11 mouse cellular contexts compared by ENCODE assay signal in the genomic region with DNA sequence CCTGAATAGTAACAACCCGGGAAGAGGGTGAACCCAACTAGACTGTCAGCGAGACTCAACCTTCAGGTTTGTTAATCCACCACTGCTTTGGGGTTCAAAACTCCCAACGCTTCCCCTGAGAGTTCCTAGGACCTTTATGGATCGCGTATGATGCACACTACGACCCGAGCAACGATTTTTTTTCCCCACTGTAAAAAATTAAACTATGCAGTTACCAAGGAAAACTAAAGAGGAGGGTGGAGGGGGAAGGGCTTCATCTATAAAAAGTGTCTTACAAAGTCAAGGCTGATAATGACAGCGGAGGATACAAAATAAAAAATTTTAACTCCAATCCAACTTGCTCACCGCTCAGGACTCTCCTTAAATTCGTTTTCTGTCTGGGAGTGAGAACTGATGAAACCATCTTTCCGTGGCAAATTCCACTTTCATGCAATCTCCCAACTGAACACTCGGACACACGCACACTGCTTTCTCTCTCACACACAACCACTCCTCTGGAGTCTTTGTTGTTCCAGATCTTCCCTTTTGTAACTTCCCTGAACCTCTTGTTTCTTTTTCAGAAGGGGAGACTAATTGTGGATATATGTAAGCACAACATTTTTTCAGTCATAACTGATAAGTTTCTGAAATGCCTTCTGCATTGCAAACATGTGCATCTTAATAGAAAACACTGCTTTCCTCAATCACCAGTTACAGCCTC. TPM values are rescaled to one million over a fixed set of nuclear protein-coding genes. Genes with fewer than 3 reads are reported as not detected.
A peak's percentile ranks its signal among the peaks of the same experiment; 100 is the strongest.
DNase-seq lines count a peak whose midpoint lies in the region; ATAC-seq lines count a peak whose summit lies in the region.
"Had no signal": no experiment of that assay in that cellular context is flagged by ENCODE, and none has a peak within 500 bp of the region (broad histone marks: within the 10 kb centered on the region; RNA-seq: fewer than 3 reads in every experiment).

No protein-coding gene starts in this region.

- peak overlapping the region; percentile 75 for H3K4me2 ChIP-seq in heart, embryonic 12.5 days
- peak overlapping the region; percentile 63 for H3K4me2 ChIP-seq in hindbrain, embryonic 15.5 days
- peak overlapping the region; percentile 64; the same call in 1 of the 2 replicates for H3K4me2 ChIP-seq in midbrain, embryonic 16.5 days (ENCODE audit: low read length)

- no peak overlapping the region for H3K27ac ChIP-seq in heart, embryonic 12.5 days (ENCODE audit: poor library complexity, severe bottlenecking)
- H3K27ac ChIP-seq in embryonic facial prominence, embryonic 10.5 days (replicated peaks) = peak overlapping the region; percentile 68
- no peak overlapping the region for H3K27ac ChIP-seq in hindbrain, embryonic 15.5 days (replicated peaks)
- H3K27ac ChIP-seq in midbrain, embryonic 16.5 days (ENCODE audit: low read length) = no peak overlapping the region

- 3% methylated on average over 14 of the region's 14 CpGs for WGBS in heart, embryonic 12.5 days
- 1% methylated on average over 14 of the region's 14 CpGs for WGBS in embryonic facial prominence, embryonic 10.5 days
- 2% methylated on average over 14 of the region's 14 CpGs for WGBS in hindbrain, embryonic 15.5 days
- 1% methylated on average over 14 of the region's 14 CpGs for WGBS in midbrain, embryonic 16.5 days

- no peak for ATAC-seq in heart, embryonic 12.5 days (ENCODE audit: insufficient number of reproducible peaks, low FRiP score)
- no peak for ATAC-seq in hindbrain, embryonic 15.5 days (ENCODE audit: low FRiP score, low read depth)
- no peak for ATAC-seq in midbrain, embryonic 16.5 days
- no peak for ATAC-seq in activated CD4-positive, CD25-positive, alpha-beta regulatory T cell, adult 4 months

- DNase-seq in heart, adult 18-20 months = no peak
- DNase-seq in embryonic facial prominence, embryonic 10.5 days (ENCODE audit: low spot score) = peak; percentile 34
- no peak for DNase-seq in cerebellum, adult 11 months
- no peak for DNase-seq in spleen, adult 12 weeks (ENCODE audit: low spot score)
- DNase-seq: thymus, adult 18-20 months had no signal

- no peaks in the 10 kb centered on the region for H3K36me3 ChIP-seq in heart, embryonic 12.5 days
- no peaks in the 10 kb centered on the region for H3K36me3 ChIP-seq in embryonic facial prominence, embryonic 10.5 days (replicated peaks)
- H3K36me3 ChIP-seq in hindbrain, embryonic 15.5 days = no peaks in the 10 kb centered on the region
- H3K36me3 ChIP-seq in midbrain, embryonic 16.5 days (ENCODE audit: control insufficient read depth, insufficient read depth, low read length) = no peaks in the 10 kb centered on the region

- H3K9me3 ChIP-seq in heart, embryonic 12.5 days (replicated peaks) = no peaks in the 10 kb centered on the region
- H3K9me3 ChIP-seq in embryonic facial prominence, embryonic 10.5 days = no peaks in the 10 kb centered on the region
- no peaks in the 10 kb centered on the region for H3K9me3 ChIP-seq in hindbrain, embryonic 15.5 days
- H3K9me3 ChIP-seq in midbrain, embryonic 16.5 days (replicated peaks; ENCODE audit: control insufficient read depth, low read length, poor library complexity, severe bottlenecking) = no peaks in the 10 kb centered on the region

- H3K4me1 ChIP-seq in heart, embryonic 12.5 days (replicated peaks) = peaks cover 24% of the 10 kb centered on the region
- H3K4me1 ChIP-seq in embryonic facial prominence, embryonic 10.5 days = peaks cover 36% of the 10 kb centered on the region
- peaks cover 37% of the 10 kb centered on the region for H3K4me1 ChIP-seq in hindbrain, embryonic 15.5 days (replicated peaks)
- peaks cover 18% of the 10 kb centered on the region for H3K4me1 ChIP-seq in midbrain, embryonic 16.5 days (ENCODE audit: control insufficient read depth, insufficient read depth, low read length)

- no peak overlapping the region for H3K9ac ChIP-seq in heart, embryonic 12.5 days
- no peak overlapping the region for H3K9ac ChIP-seq in hindbrain, embryonic 15.5 days
- no peak overlapping the region for H3K9ac ChIP-seq in midbrain, embryonic 16.5 days (ENCODE audit: low read depth, low read length)

- peaks cover 59% of the 10 kb centered on the region for H3K27me3 ChIP-seq in heart, embryonic 12.5 days (replicated peaks)
- H3K27me3 ChIP-seq in embryonic facial prominence, embryonic 10.5 days (replicated peaks; ENCODE audit: low read depth, poor library complexity, severe bottlenecking) = peaks cover 79% of the 10 kb centered on the region
- H3K27me3 ChIP-seq in hindbrain, embryonic 15.5 days = peaks cover 71% of the 10 kb centered on the region
- H3K27me3 ChIP-seq in midbrain, embryonic 16.5 days (ENCODE audit: control insufficient read depth, insufficient read depth, low read depth, low read length) = peaks cover 28% of the 10 kb centered on the region

- H3K4me3 ChIP-seq in heart, embryonic 12.5 days = peak overlapping the region; percentile 36
- peak overlapping the region; percentile 56 for H3K4me3 ChIP-seq in embryonic facial prominence, embryonic 10.5 days
- 0 out of 2 replicates have a peak overlapping the region, but pooled peaks have one; percentile 35 for H3K4me3 ChIP-seq in hindbrain, embryonic 15.5 days
- peak overlapping the region; percentile 35 for H3K4me3 ChIP-seq in midbrain, embryonic 16.5 days (ENCODE audit: low read depth, low read length)

RNA-seq across cellular contexts. Expression of a gene that starts 0.9 kb away (rescaled TPM):
- 0.30 and 0.51 TPM in 2 replicates for polyA plus RNA-seq in heart, embryonic 12.5 days (2016; fragmentation: Nextera tagmentation; extraction: Ambion mirVana)
- under 1 TPM in 1 of 2 experiments, not detected in 1; 0.31 TPM for total RNA-seq in heart, adult 18-20 months (2021)
- polyA plus RNA-seq in embryonic facial prominence, embryonic 10.5 days (2016; fragmentation: Nextera tagmentation; extraction: Ambion mirVana) = 3.5 and 6.0 TPM in 2 replicates
- polyA plus RNA-seq in hindbrain, embryonic 15.5 days (2015; fragmentation: Nextera tagmentation; extraction: Ambion mirVana) = 0.17 and 0.32 TPM in 2 replicates
- 0.21 and 0.24 TPM in 2 replicates for polyA plus RNA-seq in midbrain, embryonic 16.5 days (2015; fragmentation: Nextera tagmentation; extraction: Ambion mirVana)
- polyA plus RNA-seq in activated CD4-positive, CD25-positive, alpha-beta regulatory T cell, adult 4 months (2017; shearing (Covaris generic)) = under 1 TPM in 1 of 2 experiments, not detected in 1; 0.08 TPM
- total RNA-seq: liver, adult 2 months; neutrophil, adult 5-6 weeks had no signal
- polyA plus RNA-seq: liver, adult 2 months had no signal

RNA-seq across cellular contexts. Expression of a gene that starts 53.0 kb away (rescaled TPM):
- polyA plus RNA-seq in heart, embryonic 12.5 days (2016; fragmentation: Nextera tagmentation; extraction: Ambion mirVana) = 0.06 and 0.12 TPM in 2 replicates
- total RNA-seq in heart, adult 18-20 months (2021) = under 1 TPM in 1 of 2 experiments, not detected in 1; 0.31 TPM
- polyA plus RNA-seq in embryonic facial prominence, embryonic 10.5 days (2016; fragmentation: Nextera tagmentation; extraction: Ambion mirVana) = 0.16 and 0.31 TPM in 2 replicates
- 3.4 and 3.9 TPM in 2 replicates for polyA plus RNA-seq in hindbrain, embryonic 15.5 days (2015; fragmentation: Nextera tagmentation; extraction: Ambion mirVana)
- polyA plus RNA-seq in midbrain, embryonic 16.5 days (2015; fragmentation: Nextera tagmentation; extraction: Ambion mirVana) = 2.1 and 2.7 TPM in 2 replicates
- not detected for polyA plus RNA-seq in activated CD4-positive, CD25-positive, alpha-beta regulatory T cell, adult 4 months (2017; shearing (Covaris generic))
- total RNA-seq: neutrophil, adult 5-6 weeks had no signal
